Mouse (Mus musculus): ENCODE results near the gene 4930415O20Rik. TPM values are rescaled to one million over a fixed set of nuclear protein-coding genes. Genes with fewer than 3 reads are reported as not detected.
A peak's percentile ranks its signal among the peaks of the same experiment; 100 is the strongest.

Gene 4930415O20Rik
- polyA plus RNA-seq, 1 experiment from 2014 or later = not detected

DNA sequence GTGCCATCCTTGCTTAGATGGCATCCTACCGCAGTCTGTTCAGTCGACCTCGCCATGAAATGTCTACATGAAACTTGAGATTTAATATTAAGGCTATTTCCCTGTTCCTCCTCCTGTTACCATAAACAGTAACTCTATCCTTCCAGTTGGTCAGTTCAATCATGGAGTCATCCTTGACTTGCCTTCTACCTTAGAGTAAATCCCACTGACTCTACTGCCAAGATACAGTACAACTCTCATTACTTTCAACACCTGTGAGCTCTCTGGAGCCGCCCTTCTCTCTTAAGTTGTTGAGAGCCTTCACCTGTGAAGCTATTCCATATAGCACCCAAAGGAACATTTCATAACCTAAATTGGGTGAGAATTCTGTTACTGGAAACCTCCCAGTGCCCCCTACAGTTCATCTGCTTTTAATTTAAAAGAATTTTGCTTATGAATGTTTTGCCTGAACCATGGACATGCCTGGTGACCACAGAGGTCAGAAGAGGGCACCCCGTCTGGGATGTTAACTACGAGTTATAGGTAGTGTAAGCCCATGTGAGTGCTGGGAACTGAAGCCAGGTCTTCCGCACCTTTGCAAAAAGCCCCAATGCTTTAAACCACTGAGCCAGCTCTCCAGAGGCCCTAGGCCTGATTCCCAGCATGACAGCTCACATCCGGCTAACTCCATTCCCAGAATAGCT is 33.8 kb upstream of the 4930415O20Rik start:
- Histone ChIP-seq H3K4me1 (replicated peaks; ENCODE audit: control insufficient read depth, insufficient read depth, low read length) (peaks cover 11% of the 10 kb centered on the region), H3K36me3 (replicated peaks; ENCODE audit: control insufficient read depth, insufficient read depth) (peaks cover 12% of the 10 kb centered on the region), H3K4me3 (replicated peaks; ENCODE audit: low read length) (no peak overlapping the region), H3K27me3 (ENCODE audit: control insufficient read depth, insufficient read depth, low read length) (no peaks in the 10 kb centered on the region), H3K4me2 (replicated peaks) (no peak overlapping the region), H3K9me3 (ENCODE audit: control insufficient read depth, low read length) (no peaks in the 10 kb centered on the region), H3K27ac (no peak overlapping the region), H3K9ac (no peak overlapping the region)
- WGBS = 91% methylated on average over 8 of the region's 8 CpGs
- no peak for DNase-seq (ENCODE audit: low spot score)
- ATAC-seq (ENCODE audit: low FRiP score) = no peak

DNA sequence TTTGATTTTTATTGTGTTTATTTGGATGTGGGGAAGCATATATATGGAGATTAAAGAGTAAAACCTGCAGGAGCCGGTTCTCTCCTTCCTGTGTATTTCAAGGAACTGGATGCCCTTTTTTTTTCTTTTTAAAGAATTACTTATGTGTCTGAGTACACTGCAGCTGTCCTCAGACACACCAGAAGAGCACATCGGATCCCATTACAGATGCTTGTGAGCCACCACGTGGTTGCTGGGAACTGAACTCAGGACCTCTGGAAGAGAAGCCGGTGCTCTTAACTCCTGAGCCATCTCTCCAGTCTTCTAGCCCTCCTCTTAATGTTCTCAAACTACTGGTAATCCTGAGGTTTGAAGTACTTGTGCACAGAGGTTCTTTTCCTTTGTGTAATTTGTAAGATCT is 32.9 kb upstream of the 4930415O20Rik start:
- Histone ChIP-seq H3K4me1 (replicated peaks; ENCODE audit: control insufficient read depth, insufficient read depth, low read length) (peaks cover 1% of the 10 kb centered on the region), H3K9ac (no peak overlapping the region), H3K4me2 (replicated peaks) (no peak overlapping the region), H3K27ac (no peak overlapping the region), H3K9me3 (ENCODE audit: control insufficient read depth, low read length) (no peaks in the 10 kb centered on the region), H3K27me3 (ENCODE audit: control insufficient read depth, insufficient read depth, low read length) (no peaks in the 10 kb centered on the region), H3K36me3 (replicated peaks; ENCODE audit: control insufficient read depth, insufficient read depth) (peaks cover 10% of the 10 kb centered on the region), H3K4me3 (replicated peaks; ENCODE audit: low read length) (no peak overlapping the region)
- DNase-seq (ENCODE audit: low spot score) (no peak), ATAC-seq (ENCODE audit: low FRiP score) (no peak)
- WGBS = 72% methylated on average over 4 of the region's 4 CpGs

DNA sequence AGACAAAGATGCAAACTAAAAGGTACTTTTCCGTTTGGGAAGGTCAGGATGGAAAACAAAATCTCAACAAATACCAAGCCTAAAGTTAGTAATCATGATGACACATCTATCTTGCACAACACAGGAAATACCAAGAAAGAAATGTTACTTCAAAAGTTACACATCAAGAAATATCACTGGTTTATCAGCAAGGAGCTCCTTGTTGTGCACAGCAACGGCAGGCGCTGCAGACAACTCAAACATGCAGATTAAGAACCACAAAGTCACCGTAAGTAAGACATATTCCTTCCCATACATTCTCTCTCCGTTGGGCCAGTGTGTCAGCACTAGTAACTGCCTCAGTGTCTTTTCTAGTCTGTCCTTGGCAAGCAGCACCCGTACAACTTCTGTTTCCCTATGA is 29.7 kb upstream of the 4930415O20Rik start:
- ATAC-seq (ENCODE audit: low FRiP score) (no peak), DNase-seq (ENCODE audit: low spot score) (no peak)
- no peaks in the 10 kb centered on the region for H3K27me3 ChIP-seq (ENCODE audit: control insufficient read depth, insufficient read depth, low read length)
- H3K9me3 ChIP-seq (ENCODE audit: control insufficient read depth, low read length) = no peaks in the 10 kb centered on the region
- H3K4me3 ChIP-seq (replicated peaks; ENCODE audit: low read length) = no peak overlapping the region
- H3K4me1 ChIP-seq (replicated peaks; ENCODE audit: control insufficient read depth, insufficient read depth, low read length) = no peaks in the 10 kb centered on the region
- H3K36me3 ChIP-seq (replicated peaks; ENCODE audit: control insufficient read depth, insufficient read depth) = peaks cover 42% of the 10 kb centered on the region
- no peak overlapping the region for H3K27ac ChIP-seq
- no peak overlapping the region for H3K4me2 ChIP-seq (replicated peaks)
- 93% methylated on average over 6 of the region's 6 CpGs for WGBS
- H3K9ac ChIP-seq = no peak overlapping the region

DNA sequence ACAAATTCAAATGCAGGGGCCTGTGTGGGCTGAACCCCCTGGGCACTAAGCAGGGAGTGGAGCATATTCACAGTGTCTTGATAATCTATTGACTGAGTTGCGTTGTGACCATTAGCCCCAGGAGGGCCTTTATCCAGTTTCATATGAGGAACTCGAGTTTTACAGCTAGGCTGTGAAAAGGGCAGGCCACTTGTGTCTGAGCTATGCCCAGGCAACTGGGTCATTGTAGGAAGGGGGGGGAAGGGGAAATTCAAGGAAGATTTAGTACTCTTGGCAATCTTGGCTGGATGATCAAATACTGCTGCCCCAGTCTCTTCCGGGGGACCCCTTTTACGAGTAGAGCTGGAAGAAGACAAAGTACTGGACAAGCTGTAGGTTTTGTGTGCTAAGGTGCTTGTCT is 27.5 kb upstream of the 4930415O20Rik start:
- 91% methylated on average over 4 of the region's 4 CpGs for WGBS
- H3K27me3 ChIP-seq (ENCODE audit: control insufficient read depth, insufficient read depth, low read length) = no peaks in the 10 kb centered on the region
- no peaks in the 10 kb centered on the region for H3K4me1 ChIP-seq (replicated peaks; ENCODE audit: control insufficient read depth, insufficient read depth, low read length)
- H3K9me3 ChIP-seq (ENCODE audit: control insufficient read depth, low read length) = no peaks in the 10 kb centered on the region
- H3K4me2 ChIP-seq (replicated peaks) = no peak overlapping the region
- peaks cover 64% of the 10 kb centered on the region for H3K36me3 ChIP-seq (replicated peaks; ENCODE audit: control insufficient read depth, insufficient read depth)
- no peak overlapping the region for H3K27ac ChIP-seq
- ATAC-seq (ENCODE audit: low FRiP score) = no peak
- no peak overlapping the region for H3K9ac ChIP-seq
- H3K4me3 ChIP-seq (replicated peaks; ENCODE audit: low read length) = no peak overlapping the region
- DNase-seq (ENCODE audit: low spot score) = no peak

DNA sequence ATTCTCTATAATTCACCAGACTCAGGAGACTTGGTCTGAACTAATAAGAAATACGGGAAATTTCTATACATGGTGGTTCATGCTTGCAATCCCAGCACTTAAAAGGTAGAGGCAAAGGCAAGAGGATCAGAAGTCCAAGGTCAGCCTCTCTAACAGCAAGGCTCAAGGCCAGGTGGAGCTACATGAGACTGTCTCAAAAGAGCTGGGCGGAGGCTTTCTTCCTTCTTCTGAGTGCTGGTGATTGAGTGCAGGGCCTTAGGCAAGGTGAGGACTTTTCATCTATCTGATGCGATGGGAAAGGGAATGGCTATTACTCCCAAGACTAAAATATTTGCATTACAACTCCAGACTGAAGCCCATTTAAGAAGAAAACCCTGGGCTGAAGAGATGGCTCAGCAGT is 25.7 kb upstream of the 4930415O20Rik start:
- no peak for DNase-seq (ENCODE audit: low spot score)
- Histone ChIP-seq H3K27ac (no peak overlapping the region), H3K9ac (no peak overlapping the region), H3K36me3 (replicated peaks; ENCODE audit: control insufficient read depth, insufficient read depth) (peaks cover 75% of the 10 kb centered on the region), H3K4me2 (replicated peaks) (no peak overlapping the region), H3K9me3 (ENCODE audit: control insufficient read depth, low read length) (no peaks in the 10 kb centered on the region), H3K27me3 (ENCODE audit: control insufficient read depth, insufficient read depth, low read length) (no peaks in the 10 kb centered on the region), H3K4me3 (replicated peaks; ENCODE audit: low read length) (no peak overlapping the region), H3K4me1 (replicated peaks; ENCODE audit: control insufficient read depth, insufficient read depth, low read length) (no peaks in the 10 kb centered on the region)
- ATAC-seq (ENCODE audit: low FRiP score) = no peak
- WGBS = 98% methylated on average over 3 of the region's 3 CpGs

DNA sequence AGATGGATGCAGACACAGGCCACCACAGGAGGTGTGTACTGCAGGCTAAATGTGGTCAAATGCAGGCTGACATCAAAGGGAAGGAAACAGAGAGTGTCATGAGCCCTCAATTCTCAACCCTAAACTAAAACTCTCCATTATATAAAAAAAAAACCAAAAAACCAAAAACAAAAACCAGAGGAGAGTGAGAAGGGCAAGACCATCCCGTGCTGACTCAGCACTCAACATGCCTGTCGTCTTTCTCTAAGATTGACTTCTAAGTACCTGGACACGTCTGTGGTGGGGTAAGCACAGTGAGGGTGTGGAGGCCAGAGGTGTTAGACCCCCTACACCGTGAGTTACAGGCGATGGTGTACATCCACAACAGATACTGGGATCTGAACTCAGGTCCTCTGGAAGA is 24.0 kb upstream of the 4930415O20Rik start:
- no peak overlapping the region for H3K4me3 ChIP-seq (replicated peaks; ENCODE audit: low read length)
- peaks cover 92% of the 10 kb centered on the region for H3K36me3 ChIP-seq (replicated peaks; ENCODE audit: control insufficient read depth, insufficient read depth)
- no peak overlapping the region for H3K4me2 ChIP-seq (replicated peaks)
- no peak overlapping the region for H3K9ac ChIP-seq
- H3K4me1 ChIP-seq (replicated peaks; ENCODE audit: control insufficient read depth, insufficient read depth, low read length) = no peaks in the 10 kb centered on the region
- no peak for DNase-seq (ENCODE audit: low spot score)
- 95% methylated on average over 5 of the region's 5 CpGs for WGBS
- H3K9me3 ChIP-seq (ENCODE audit: control insufficient read depth, low read length) = no peaks in the 10 kb centered on the region
- no peak for ATAC-seq (ENCODE audit: low FRiP score)
- no peak overlapping the region for H3K27ac ChIP-seq
- no peaks in the 10 kb centered on the region for H3K27me3 ChIP-seq (ENCODE audit: control insufficient read depth, insufficient read depth, low read length)

DNA sequence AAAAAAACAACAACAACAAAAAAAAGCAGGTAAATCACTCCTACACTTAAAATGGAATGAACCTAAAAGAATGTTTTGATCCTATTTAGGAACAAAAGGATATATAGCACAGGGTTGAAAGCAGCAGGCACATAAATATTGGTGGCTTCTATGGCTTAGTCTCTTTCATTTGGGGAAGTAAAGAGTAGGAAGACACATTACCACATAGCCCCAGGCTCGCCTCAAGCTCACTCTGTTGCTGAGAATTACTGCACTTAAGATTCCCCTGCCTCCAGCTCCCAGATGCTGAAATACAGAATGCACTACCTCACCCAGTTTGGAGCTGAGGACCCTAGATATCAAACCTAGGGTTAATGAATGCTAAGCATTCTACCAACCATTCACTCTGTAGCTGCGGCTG is 18.0 kb upstream of the 4930415O20Rik start:
- no peaks in the 10 kb centered on the region for H3K4me1 ChIP-seq (replicated peaks; ENCODE audit: control insufficient read depth, insufficient read depth, low read length)
- DNase-seq (ENCODE audit: low spot score) (no peak), ATAC-seq (ENCODE audit: low FRiP score) (no peak)
- no peaks in the 10 kb centered on the region for H3K27me3 ChIP-seq (ENCODE audit: control insufficient read depth, insufficient read depth, low read length)
- peaks cover 94% of the 10 kb centered on the region for H3K36me3 ChIP-seq (replicated peaks; ENCODE audit: control insufficient read depth, insufficient read depth)
- H3K27ac ChIP-seq = no peak overlapping the region
- no peak overlapping the region for H3K9ac ChIP-seq
- no peaks in the 10 kb centered on the region for H3K9me3 ChIP-seq (ENCODE audit: control insufficient read depth, low read length)
- no peak overlapping the region for H3K4me3 ChIP-seq (replicated peaks; ENCODE audit: low read length)
- WGBS = 90% methylated on average over 2 of the region's 2 CpGs
- no peak overlapping the region for H3K4me2 ChIP-seq (replicated peaks)

DNA sequence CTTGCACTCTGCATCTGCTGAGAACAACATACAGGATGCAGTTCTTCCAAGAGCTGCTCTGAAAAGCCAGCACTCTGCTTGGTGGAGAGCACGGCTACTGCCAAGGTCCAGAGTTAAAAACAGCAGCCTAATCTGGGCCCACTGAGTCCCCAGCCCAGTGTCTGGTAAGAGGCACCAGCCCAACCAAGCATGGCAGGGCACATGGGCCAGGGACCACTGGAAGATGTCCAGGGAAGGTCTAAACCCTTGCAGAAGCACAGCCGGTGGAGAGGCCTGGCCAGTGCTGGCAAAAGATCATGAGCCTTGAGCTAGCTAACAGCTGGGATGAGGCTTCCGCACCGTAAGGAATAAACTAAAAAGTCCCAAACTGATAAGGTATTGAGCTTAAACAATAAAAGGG is 14.9 kb upstream of the 4930415O20Rik start:
- no peaks in the 10 kb centered on the region for H3K27me3 ChIP-seq (ENCODE audit: control insufficient read depth, insufficient read depth, low read length)
- ATAC-seq (ENCODE audit: low FRiP score) (no peak), DNase-seq (ENCODE audit: low spot score) (no peak)
- no peaks in the 10 kb centered on the region for H3K4me1 ChIP-seq (replicated peaks; ENCODE audit: control insufficient read depth, insufficient read depth, low read length)
- no peaks in the 10 kb centered on the region for H3K9me3 ChIP-seq (ENCODE audit: control insufficient read depth, low read length)
- no peak overlapping the region for H3K4me3 ChIP-seq (replicated peaks; ENCODE audit: low read length)
- H3K4me2 ChIP-seq (replicated peaks) = no peak overlapping the region
- no peak overlapping the region for H3K27ac ChIP-seq
- peaks cover 90% of the 10 kb centered on the region for H3K36me3 ChIP-seq (replicated peaks; ENCODE audit: control insufficient read depth, insufficient read depth)
- no peak overlapping the region for H3K9ac ChIP-seq
- WGBS = 91% methylated on average over 4 of the region's 4 CpGs

DNA sequence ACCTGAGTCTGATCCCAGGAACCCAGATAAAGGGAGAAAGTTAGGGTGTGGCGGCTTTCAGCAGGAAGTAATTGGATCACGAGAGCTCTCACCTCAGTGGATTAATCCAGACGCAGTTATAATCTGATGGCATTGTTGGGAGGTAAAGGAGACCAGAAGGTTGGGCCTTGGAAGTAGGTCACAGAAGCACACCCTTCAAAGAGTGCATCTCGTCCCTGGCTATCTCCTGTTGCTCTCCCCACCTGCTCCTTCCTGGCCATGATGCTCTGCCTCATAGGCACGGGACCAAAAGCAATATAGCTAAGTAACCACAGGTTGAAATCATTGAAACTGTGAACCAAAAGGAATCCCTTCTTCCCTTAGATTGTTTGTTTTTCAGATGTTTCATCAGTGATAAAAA is 13.6 kb upstream of the 4930415O20Rik start:
- H3K9me3 ChIP-seq (ENCODE audit: control insufficient read depth, low read length) = no peaks in the 10 kb centered on the region
- ATAC-seq (ENCODE audit: low FRiP score) (no peak), DNase-seq (ENCODE audit: low spot score) (no peak)
- 94% methylated on average over 5 of the region's 5 CpGs for WGBS
- H3K27me3 ChIP-seq (ENCODE audit: control insufficient read depth, insufficient read depth, low read length) = no peaks in the 10 kb centered on the region
- peaks cover 77% of the 10 kb centered on the region for H3K36me3 ChIP-seq (replicated peaks; ENCODE audit: control insufficient read depth, insufficient read depth)
- no peak overlapping the region for H3K4me3 ChIP-seq (replicated peaks; ENCODE audit: low read length)
- H3K4me2 ChIP-seq (replicated peaks) = no peak overlapping the region
- H3K4me1 ChIP-seq (replicated peaks; ENCODE audit: control insufficient read depth, insufficient read depth, low read length) = no peaks in the 10 kb centered on the region
- no peak overlapping the region for H3K27ac ChIP-seq
- H3K9ac ChIP-seq = no peak overlapping the region

DNA sequence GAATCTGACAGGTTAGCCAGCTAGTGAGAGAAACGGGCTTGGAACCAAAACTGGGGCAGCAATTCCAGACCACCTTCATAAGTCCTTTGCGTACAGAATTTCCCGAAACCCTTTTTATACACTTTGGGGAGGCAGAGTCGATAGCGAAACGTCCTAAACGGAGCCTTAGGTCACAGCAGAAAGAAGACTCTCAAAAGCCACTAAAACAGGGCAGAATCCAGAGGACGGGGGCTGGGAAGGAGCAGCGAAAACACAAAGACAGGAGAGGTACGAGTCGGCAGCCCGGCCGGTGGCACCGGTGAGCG is 3.9 kb upstream of the 4930415O20Rik start:
- Histone ChIP-seq H3K4me3 (replicated peaks; ENCODE audit: low read length) (peak overlapping the region; percentile 82), H3K27me3 (ENCODE audit: control insufficient read depth, insufficient read depth, low read length) (no peaks in the 10 kb centered on the region), H3K4me2 (replicated peaks) (peak overlapping the region; percentile 97), H3K9me3 (ENCODE audit: control insufficient read depth, low read length) (no peaks in the 10 kb centered on the region), H3K9ac (peak overlapping the region; percentile 70), H3K4me1 (replicated peaks; ENCODE audit: control insufficient read depth, insufficient read depth, low read length) (peaks cover 30% of the 10 kb centered on the region), H3K27ac (peak overlapping the region; percentile 91), H3K36me3 (replicated peaks; ENCODE audit: control insufficient read depth, insufficient read depth) (peaks cover 25% of the 10 kb centered on the region)
- no peak for DNase-seq (ENCODE audit: low spot score)
- ATAC-seq (ENCODE audit: low FRiP score) = no peak
- 1% methylated on average over 15 of the region's 15 CpGs for WGBS
